Mouse (Mus musculus): Measurements from ENCODE around the gene Phc2. TPM values are rescaled to one million over a fixed set of nuclear protein-coding genes. Genes with fewer than 3 reads are reported as not detected.

Phc2 gene
- total RNA-seq (2021) = 10 to 100 TPM; 34.3 to 46.3 TPM
- polyA plus RNA-seq (2012; rRNA removed) = 39.7 and 44.5 TPM in 2 replicates
- long read RNA-seq, transcript Phc2-202 (7 exons, 2,535 nt) = major isoform, 72 of 105 reads
- long read RNA-seq, partial matches to known transcripts = 5 of 105 reads
- long read RNA-seq, other reads (novel, unspliced or antisense) = 28 of 105 reads

GRCm38 (mm10) chr4:128654505-128655381, at the start of gene Phc2:
Phc2 (plus strand) TSS chr4:128654702.
- no peaks in the 10 kb centered on the region for H3K36me3 ChIP-seq (ENCODE audit: control insufficient read depth, insufficient read depth, low read length)
- under 1% methylated on average over 84 of the region's 85 CpGs for WGBS
- peak; percentile 87 to 92 for DNase-seq
- H3K79me2 ChIP-seq (replicated peaks; ENCODE audit: control insufficient read depth, insufficient read depth, low read length) = no peaks in the 10 kb centered on the region
- no peaks in the 10 kb centered on the region for H3K27me3 ChIP-seq (ENCODE audit: control insufficient read depth, insufficient read depth, low read length)
- peak within 1 kb of the TSS; percentile 71 for H3K9ac ChIP-seq (ENCODE audit: low read depth, low read length)
- TF ChIP-seq EP300 (IDR thresholded peaks at IDR 0.05; ENCODE audit: insufficient read depth, low read depth, low read length) (no peak), CTCF (IDR thresholded peaks at IDR 0.05) (peak; percentile 52), POLR2A (IDR thresholded peaks at IDR 0.05; ENCODE audit: insufficient read depth, low read depth, low read length) (no peak)
- intact Hi-C loops (cut with DNase I) = no loop called here
- peaks cover 2% of the 10 kb centered on the region; the same call in 1 of the 2 replicates for H3K4me1 ChIP-seq (ENCODE audit: control insufficient read depth, insufficient read depth, low read length)
- H3K4me3 ChIP-seq = peak within 1 kb of the TSS; percentile 64
- no peak within 1 kb of the TSS; the same call in 1 of the 2 replicates for H3K27ac ChIP-seq

- H3K4me3 ChIP-seq = no peak overlapping the region
- no peaks in the 10 kb centered on the region for H3K27me3 ChIP-seq (ENCODE audit: control insufficient read depth, insufficient read depth, low read length)
- intact Hi-C loops (cut with DNase I) = no loop called here
- no peak for DNase-seq
- no peak overlapping the region for H3K27ac ChIP-seq
- no peaks in the 10 kb centered on the region for H3K36me3 ChIP-seq (ENCODE audit: control insufficient read depth, insufficient read depth, low read length)
- H3K79me2 ChIP-seq (replicated peaks; ENCODE audit: control insufficient read depth, insufficient read depth, low read length) = no peaks in the 10 kb centered on the region
- no peak for TF ChIP-seq CTCF (IDR thresholded peaks at IDR 0.05)
- no peak for TF ChIP-seq EP300 (IDR thresholded peaks at IDR 0.05; ENCODE audit: insufficient read depth, low read depth, low read length)
- no peak for TF ChIP-seq POLR2A (IDR thresholded peaks at IDR 0.05; ENCODE audit: insufficient read depth, low read depth, low read length)
- no peak overlapping the region for H3K9ac ChIP-seq (ENCODE audit: low read depth, low read length)
- 90% methylated on average over 7 of the region's 7 CpGs for WGBS
- H3K4me1 ChIP-seq (ENCODE audit: control insufficient read depth, insufficient read depth, low read length) = no peaks in the 10 kb centered on the region
These were observed 47.9 kb upstream of the Phc2 start for GRCm38 (mm10) chr4:128606586-128606985.

- Histone ChIP-seq H3K9ac (ENCODE audit: low read depth, low read length) (no peak overlapping the region; the same call in 1 of the 2 replicates), H3K4me1 (ENCODE audit: control insufficient read depth, insufficient read depth, low read length) (no peaks in the 10 kb centered on the region), H3K79me2 (replicated peaks; ENCODE audit: control insufficient read depth, insufficient read depth, low read length) (no peaks in the 10 kb centered on the region), H3K4me3 (no peak overlapping the region), H3K36me3 (ENCODE audit: control insufficient read depth, insufficient read depth, low read length) (no peaks in the 10 kb centered on the region), H3K27me3 (ENCODE audit: control insufficient read depth, insufficient read depth, low read length) (no peaks in the 10 kb centered on the region), H3K27ac (no peak overlapping the region)
- intact Hi-C loops (cut with DNase I) = no loop called here
- 62% methylated on average over 11 of the region's 11 CpGs for WGBS
- TF ChIP-seq CTCF (IDR thresholded peaks at IDR 0.05) (no peak), EP300 (IDR thresholded peaks at IDR 0.05; ENCODE audit: insufficient read depth, low read depth, low read length) (no peak), POLR2A (IDR thresholded peaks at IDR 0.05; ENCODE audit: insufficient read depth, low read depth, low read length) (no peak)
- DNase-seq = peak in 1 of 2 experiments; percentile 14
These were observed 46.8 kb upstream of the Phc2 start for GRCm38 (mm10) chr4:128607661-128608060.

- Histone ChIP-seq H3K9ac (ENCODE audit: low read depth, low read length) (peak overlapping the region; percentile 58), H3K79me2 (replicated peaks; ENCODE audit: control insufficient read depth, insufficient read depth, low read length) (no peaks in the 10 kb centered on the region), H3K4me3 (peak overlapping the region; percentile 59), H3K36me3 (ENCODE audit: control insufficient read depth, insufficient read depth, low read length) (no peaks in the 10 kb centered on the region), H3K4me1 (ENCODE audit: control insufficient read depth, insufficient read depth, low read length) (no peaks in the 10 kb centered on the region), H3K27me3 (ENCODE audit: control insufficient read depth, insufficient read depth, low read length) (no peaks in the 10 kb centered on the region), H3K27ac (peak overlapping the region; percentile 18; the same call in 1 of the 2 replicates)
- TF ChIP-seq CTCF (IDR thresholded peaks at IDR 0.05) (no peak), EP300 (IDR thresholded peaks at IDR 0.05; ENCODE audit: insufficient read depth, low read depth, low read length) (no peak), POLR2A (IDR thresholded peaks at IDR 0.05; ENCODE audit: insufficient read depth, low read depth, low read length) (no peak)
- no peak for DNase-seq
- intact Hi-C loops (cut with DNase I) = no loop called here
- 5% methylated on average over 27 of the region's 27 CpGs for WGBS
These were observed 45.1 kb upstream of the Phc2 start for GRCm38 (mm10) chr4:128609276-128609924.

GRCm38 (mm10) chr4:128609925-128610402, 44.5 kb upstream of the Phc2 start, which contains the start of gene Zscan20:
Zscan20 (minus strand) TSS chr4:128610098.
- H3K27ac ChIP-seq = peak within 1 kb of the TSS; percentile 54
- WGBS = 1% methylated on average over 24 of the region's 24 CpGs
- no peaks in the 10 kb centered on the region for H3K4me1 ChIP-seq (ENCODE audit: control insufficient read depth, insufficient read depth, low read length)
- DNase-seq = peak; percentile 91 to 97
- no peaks in the 10 kb centered on the region for H3K36me3 ChIP-seq (ENCODE audit: control insufficient read depth, insufficient read depth, low read length)
- intact Hi-C loops (cut with DNase I) = loop anchor here (10.0 kb wide), 1 partner anchor 165 kb away; no protein-coding TSS in a partner anchor
- TF ChIP-seq POLR2A (IDR thresholded peaks at IDR 0.05; ENCODE audit: insufficient read depth, low read depth, low read length) (peak; percentile 54), CTCF (IDR thresholded peaks at IDR 0.05) (peak; percentile 35), EP300 (IDR thresholded peaks at IDR 0.05; ENCODE audit: insufficient read depth, low read depth, low read length) (no peak)
- H3K9ac ChIP-seq (ENCODE audit: low read depth, low read length) = peak within 1 kb of the TSS; percentile 58
- H3K27me3 ChIP-seq (ENCODE audit: control insufficient read depth, insufficient read depth, low read length) = no peaks in the 10 kb centered on the region
- peak within 1 kb of the TSS; percentile 59 for H3K4me3 ChIP-seq
- H3K79me2 ChIP-seq (replicated peaks; ENCODE audit: control insufficient read depth, insufficient read depth, low read length) = no peaks in the 10 kb centered on the region
